Mouse (Mus musculus): ENCODE measurements around the gene Cep295nl.
"Not testable (repeated sequence)": the region's sequence is repeated elsewhere in the genome, so short reads cannot be mapped to it uniquely, and the experiment has no call there.

The Cep295nl gene

GRCm38 (mm10) chr11:118317129-118317528 lies 25.2 kb downstream of the Cep295nl start:
- DNase-seq = peak; percentile 59

GRCm38 (mm10) chr11:118316231-118316806 lies 26.0 kb downstream of the Cep295nl start:
- DNase-seq = no peak

GRCm38 (mm10) chr11:118312132-118312723 lies 30.1 kb downstream of the Cep295nl start:
- DNase-seq = no peak

GRCm38 (mm10) chr11:118307962-118308361 lies 34.3 kb downstream of the Cep295nl start:
- DNase-seq = not testable (repeated sequence)

GRCm38 (mm10) chr11:118303959-118304358 lies 38.3 kb downstream of the Cep295nl start:
- DNase-seq = not testable (repeated sequence)

GRCm38 (mm10) chr11:118298810-118299209 lies 43.5 kb downstream of the Cep295nl start:
- no peak for DNase-seq

GRCm38 (mm10) chr11:118297967-118298366 lies 44.3 kb downstream of the Cep295nl start:
- DNase-seq = no peak

- DNase-seq = no peak
Observed at GRCm38 (mm10) chr11:118295026-118295425, 47.3 kb downstream of the Cep295nl start.

GRCm38 (mm10) chr11:118292671-118293070 lies 49.6 kb downstream of the Cep295nl start:
- no peak for DNase-seq

GRCm38 (mm10) chr11:118289999-118290889 lies 52.1 kb downstream of the Cep295nl start, which contains the start of gene Usp36:
TSS of gene Usp36 (minus strand) at chr11:118290244.
- DNase-seq = peak; percentile 100

- no peak for DNase-seq
Observed at GRCm38 (mm10) chr11:118289562-118289961, 52.7 kb downstream of the Cep295nl start.

GRCm38 (mm10) chr11:118289037-118289511 lies 53.2 kb downstream of the Cep295nl start:
- DNase-seq = peak; percentile 34

GRCm38 (mm10) chr11:118287573-118287972 lies 54.7 kb downstream of the Cep295nl start:
- no peak for DNase-seq

- DNase-seq = no peak
Observed at GRCm38 (mm10) chr11:118286434-118286833, 55.9 kb downstream of the Cep295nl start.

- DNase-seq = no peak
Observed at GRCm38 (mm10) chr11:118285791-118286190, 56.5 kb downstream of the Cep295nl start.
